Mouse (Mus musculus) urinary bladder, postnatal 0 days (tissue): ENCODE data around the gene Mab21l3. TPM values are rescaled to one million over a fixed set of nuclear protein-coding genes. Genes with fewer than 3 reads are reported as not detected.

Experiments used
- polyA plus RNA-seq: library from polyadenylated mRNA; unstranded; fragments of >200 nt; fragmentation: Nextera tagmentation; extraction: Ambion mirVana; gene quantifications from 2 replicates; pipeline ENCODE4 v1.2.1, GENCODE M21; 2015

Gene Mab21l3
- 0.14 and 0.15 TPM in 2 replicates for polyA plus RNA-seq

DNA sequence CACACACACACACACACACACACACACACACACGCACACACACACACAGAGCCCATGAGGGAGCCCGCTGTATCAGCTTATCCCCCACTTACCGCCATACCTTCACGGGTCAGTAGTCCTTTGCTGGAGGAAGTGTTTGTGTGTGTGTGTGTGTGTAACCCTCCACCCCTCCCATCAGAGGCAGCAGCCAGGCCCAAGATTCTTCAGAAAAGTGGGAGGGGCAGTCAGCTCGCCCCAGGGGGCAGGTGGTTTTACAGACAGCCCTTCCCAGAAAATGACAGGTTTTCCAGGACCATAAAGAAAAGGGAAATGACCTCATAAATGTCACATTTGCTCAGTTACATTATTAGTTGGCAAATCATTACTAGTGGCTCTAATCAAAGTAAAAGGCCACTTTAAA lies at the start of gene Mab21l3:
Gene Mab21l3 (minus strand): TSS at position 144 of the 400 bp plus-strand sequence.

Other genes starting within 250 kb of the Mab21l3 start
- gene Atp1a1, start 244.3 kb downstream of the Mab21l3 start, polyA plus RNA-seq, result 84.7 and 87.2 TPM in 2 replicates
- 2.5 and 3.4 TPM in 2 replicates for gene Slc22a15, start 75.5 kb upstream of the Mab21l3 start, polyA plus RNA-seq
- gene Nhlh2, start 161.1 kb upstream of the Mab21l3 start, polyA plus RNA-seq, result not detected in 2 replicates
- gene Casq2, start 237.5 kb upstream of the Mab21l3 start, polyA plus RNA-seq, result 72.0 and 94.0 TPM in 2 replicates